ENCODE assay signal across 20 mouse cellular contexts in the genomic region with DNA sequence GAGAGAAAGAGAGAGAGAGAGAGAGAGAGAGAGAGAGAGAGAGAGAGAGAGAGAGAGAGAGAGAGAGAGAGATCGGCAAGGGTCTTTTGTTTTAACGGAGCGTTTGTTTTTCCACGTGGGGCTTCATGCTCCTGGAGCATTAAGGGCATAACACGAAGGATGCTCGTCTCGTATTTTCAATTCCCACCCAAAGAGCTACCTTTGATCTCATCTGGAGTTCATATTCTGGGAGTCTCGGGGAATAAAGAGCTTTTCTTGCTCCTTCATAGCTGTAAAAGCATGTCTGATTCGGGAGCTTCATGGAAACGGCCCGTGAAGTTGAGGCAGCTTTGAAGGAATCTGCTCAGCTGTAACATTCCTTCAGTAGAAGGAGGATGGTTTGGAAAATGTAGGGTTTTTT.
DNase-seq lines count a peak whose midpoint lies in the region; ATAC-seq lines count a peak whose summit lies in the region.
"Had no signal": no experiment of that assay in that cellular context is flagged by ENCODE, and none has a peak within 500 bp of the region (broad histone marks: within the 10 kb centered on the region; RNA-seq: fewer than 3 reads in every experiment).

No protein-coding gene starts in this region.

- no peaks in the 10 kb centered on the region for H3K9me3 ChIP-seq in hindbrain, embryonic 11.5 days (ENCODE audit: control insufficient read depth, low read length)
- H3K9me3 ChIP-seq in hindbrain, embryonic 13.5 days: no peaks in the 10 kb centered on the region
- no peaks in the 10 kb centered on the region for H3K9me3 ChIP-seq in midbrain, embryonic 14.5 days (ENCODE audit: control insufficient read depth, low read length)
- H3K9me3 ChIP-seq in midbrain, embryonic 13.5 days: no peaks in the 10 kb centered on the region
- no peaks in the 10 kb centered on the region for H3K9me3 ChIP-seq in embryonic facial prominence, embryonic 15.5 days (replicated peaks)
- H3K9me3 ChIP-seq: liver, embryonic 15.5 days had no signal

- 36% methylated on average over 11 of the region's 11 CpGs for WGBS in hindbrain, embryonic 11.5 days
- 43% methylated on average over 11 of the region's 11 CpGs for WGBS in hindbrain, embryonic 13.5 days
- WGBS in midbrain, embryonic 14.5 days: 24% methylated on average over 11 of the region's 11 CpGs
- WGBS in midbrain, embryonic 13.5 days: 33% methylated on average over 11 of the region's 11 CpGs
- 10% methylated on average over 11 of the region's 11 CpGs for WGBS in embryonic facial prominence, embryonic 15.5 days

- H3K9ac ChIP-seq in hindbrain, embryonic 11.5 days (ENCODE audit: low read depth, low read length): no peak overlapping the region
- H3K9ac ChIP-seq in hindbrain, embryonic 13.5 days: no peak overlapping the region
- H3K9ac ChIP-seq in midbrain, embryonic 14.5 days (replicated peaks; ENCODE audit: low read length): no peak overlapping the region
- H3K9ac ChIP-seq in midbrain, embryonic 13.5 days (replicated peaks): no peak overlapping the region
- no peak overlapping the region for H3K9ac ChIP-seq in embryonic facial prominence, embryonic 15.5 days
- H3K9ac ChIP-seq: liver, embryonic 15.5 days had no signal

- no peaks in the 10 kb centered on the region for H3K4me1 ChIP-seq in hindbrain, embryonic 11.5 days (replicated peaks; ENCODE audit: control insufficient read depth, insufficient read depth, low read length)
- 0 out of 2 replicates have a peak, but pooled peaks cover 13% of the 10 kb centered on the region for H3K4me1 ChIP-seq in hindbrain, embryonic 13.5 days (replicated peaks)
- H3K4me1 ChIP-seq in midbrain, embryonic 14.5 days (ENCODE audit: control insufficient read depth, insufficient read depth, low read length): no peaks in the 10 kb centered on the region
- peaks cover 5% of the 10 kb centered on the region for H3K4me1 ChIP-seq in midbrain, embryonic 13.5 days (replicated peaks)
- 0 out of 2 replicates have a peak, but pooled peaks cover 4% of the 10 kb centered on the region for H3K4me1 ChIP-seq in embryonic facial prominence, embryonic 15.5 days
- H3K4me1 ChIP-seq: liver, embryonic 15.5 days had no signal

- no peaks in the 10 kb centered on the region for H3K36me3 ChIP-seq in hindbrain, embryonic 11.5 days (ENCODE audit: control insufficient read depth, insufficient read depth, low read length)
- no peaks in the 10 kb centered on the region for H3K36me3 ChIP-seq in hindbrain, embryonic 13.5 days
- H3K36me3 ChIP-seq in midbrain, embryonic 14.5 days (ENCODE audit: control insufficient read depth, insufficient read depth, low read length): no peaks in the 10 kb centered on the region
- no peaks in the 10 kb centered on the region for H3K36me3 ChIP-seq in midbrain, embryonic 13.5 days
- H3K36me3 ChIP-seq in embryonic facial prominence, embryonic 15.5 days: no peaks in the 10 kb centered on the region
- H3K36me3 ChIP-seq: liver, embryonic 15.5 days had no signal

- H3K4me2 ChIP-seq in hindbrain, embryonic 11.5 days (replicated peaks; ENCODE audit: low read depth, low read length): no peak overlapping the region
- no peak overlapping the region for H3K4me2 ChIP-seq in hindbrain, embryonic 13.5 days
- peak overlapping the region; percentile 9; the same call in 1 of the 2 replicates for H3K4me2 ChIP-seq in midbrain, embryonic 14.5 days (ENCODE audit: low read length)
- no peak overlapping the region for H3K4me2 ChIP-seq in midbrain, embryonic 13.5 days (replicated peaks)
- H3K4me2 ChIP-seq in embryonic facial prominence, embryonic 15.5 days (replicated peaks): peak overlapping the region; percentile 34; the same call in 1 of the 2 replicates
- H3K4me2 ChIP-seq: liver, embryonic 15.5 days had no signal

- H3K27me3 ChIP-seq in hindbrain, embryonic 11.5 days (ENCODE audit: control insufficient read depth, insufficient read depth, low read length): no peaks in the 10 kb centered on the region
- no peaks in the 10 kb centered on the region for H3K27me3 ChIP-seq in hindbrain, embryonic 13.5 days
- H3K27me3 ChIP-seq in midbrain, embryonic 14.5 days (ENCODE audit: control insufficient read depth, insufficient read depth, low read length): no peaks in the 10 kb centered on the region
- no peaks in the 10 kb centered on the region for H3K27me3 ChIP-seq in midbrain, embryonic 13.5 days
- no peaks in the 10 kb centered on the region for H3K27me3 ChIP-seq in embryonic facial prominence, embryonic 15.5 days
- H3K27me3 ChIP-seq: CH12.LX; liver, embryonic 15.5 days had no signal

- DNase-seq in hindbrain, embryonic 11.5 days (ENCODE audit: low spot score): peak; percentile 14
- peak; percentile 23 for DNase-seq in midbrain, embryonic 14.5 days
- peak; percentile 34 for DNase-seq in mesoderm, embryonic 11.5 days (ENCODE audit: low read depth, low spot score)
- DNase-seq in frontal cortex, postnatal 10 days (ENCODE audit: low spot score in 2 of 2): no peak
- no peak for DNase-seq in layer of hippocampus, adult 11-12 months (ENCODE audit: low spot score)
- DNase-seq: adrenal gland, adult 8-10 months; cerebellum, adult 11-12 months; cerebellum, postnatal 25 days; heart, adult 11 months; kidney, adult 11 months; thymus, postnatal 14 days had no signal

- ATAC-seq in hindbrain, embryonic 11.5 days (ENCODE audit: low FRiP score): no peak
- ATAC-seq in hindbrain, embryonic 13.5 days (ENCODE audit: low FRiP score): no peak
- ATAC-seq in midbrain, embryonic 14.5 days (ENCODE audit: low FRiP score, low TSS enrichment): no peak
- no peak for ATAC-seq in midbrain, embryonic 13.5 days
- ATAC-seq in embryonic facial prominence, embryonic 15.5 days (ENCODE audit: insufficient number of reproducible peaks, low FRiP score, low TSS enrichment, low read depth): no peak
- ATAC-seq: forebrain, embryonic 16.5 days; lung, postnatal 0 days had no signal

- H3K27ac ChIP-seq in hindbrain, embryonic 11.5 days (ENCODE audit: low read depth, low read length): no peak overlapping the region
- H3K27ac ChIP-seq in hindbrain, embryonic 13.5 days: no peak overlapping the region
- H3K27ac ChIP-seq in midbrain, embryonic 14.5 days (replicated peaks; ENCODE audit: low read depth, low read length): no peak overlapping the region
- no peak overlapping the region for H3K27ac ChIP-seq in midbrain, embryonic 13.5 days
- H3K27ac ChIP-seq in embryonic facial prominence, embryonic 15.5 days (replicated peaks): 0 out of 2 replicates have a peak overlapping the region, but pooled peaks have one; percentile 22
- H3K27ac ChIP-seq: left cerebral cortex, adult 2 months; liver, embryonic 15.5 days; stomach, postnatal 0 days had no signal

- H3K4me3 ChIP-seq in hindbrain, embryonic 11.5 days (ENCODE audit: low read depth, low read length): no peak overlapping the region
- no peak overlapping the region for H3K4me3 ChIP-seq in hindbrain, embryonic 13.5 days
- no peak overlapping the region for H3K4me3 ChIP-seq in midbrain, embryonic 14.5 days (replicated peaks; ENCODE audit: low read depth, low read length)
- H3K4me3 ChIP-seq in midbrain, embryonic 13.5 days (replicated peaks): no peak overlapping the region
- no peak overlapping the region for H3K4me3 ChIP-seq in embryonic facial prominence, embryonic 15.5 days (replicated peaks)
- H3K4me3 ChIP-seq: left cerebral cortex, adult 2 months; liver, embryonic 15.5 days had no signal

Comparison
In these comparisons a context has a peak if more than half of its experiments do, and no peak if none do; other contexts are left out.
1. H3K4me2 ChIP-seq: peak in midbrain, embryonic 14.5 days (single experiment) and embryonic facial prominence, embryonic 15.5 days (single experiment); none in hindbrain, embryonic 11.5 days (single experiment), hindbrain, embryonic 13.5 days (single experiment) and midbrain, embryonic 13.5 days (single experiment).
2. DNase-seq: peak in hindbrain, embryonic 11.5 days (single experiment), midbrain, embryonic 14.5 days (single experiment) and mesoderm, embryonic 11.5 days (single experiment); none in frontal cortex, postnatal 10 days (0 of 2) and layer of hippocampus, adult 11-12 months (single experiment).